Mouse (Mus musculus): ENCODE measurements around the gene Mpp4. TPM values are rescaled to one million over a fixed set of nuclear protein-coding genes. Genes with fewer than 3 reads are reported as not detected.

The Mpp4 gene
- total and polyA plus RNA-seq, 2 experiments from 2014 or later: 0.45 to 2.8 TPM

DNA sequence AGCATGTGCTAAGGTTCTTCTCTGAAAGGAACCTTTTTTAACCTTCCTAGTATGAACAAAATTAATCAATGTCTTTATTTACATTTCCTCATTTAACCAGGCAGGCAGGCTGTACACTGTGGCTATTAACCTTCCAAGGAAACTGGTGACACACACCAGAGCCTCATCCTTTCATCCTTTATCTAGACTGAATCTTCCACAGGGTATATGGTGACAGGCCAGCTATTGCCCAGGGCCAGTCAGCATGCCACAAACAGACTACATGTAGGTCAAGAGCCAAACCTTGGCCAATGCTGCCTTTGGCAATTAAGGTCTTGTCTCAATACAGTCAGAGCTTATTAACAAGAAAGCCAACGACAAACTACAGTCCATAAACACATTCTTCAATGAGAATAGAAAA lies 38.4 kb upstream of the Mpp4 start:
- H3K27ac ChIP-seq: no peak overlapping the region
- H3K9ac ChIP-seq (replicated peaks; ENCODE audit: low read length): no peak overlapping the region
- H3K27me3 ChIP-seq (ENCODE audit: insufficient read depth, low read length): no peaks in the 10 kb centered on the region
- H3K4me2 ChIP-seq (ENCODE audit: low read depth, low read length): no peak overlapping the region
- DNase-seq (ENCODE audit: low spot score) (no peak), ATAC-seq (no peak)
- H3K36me3 ChIP-seq (ENCODE audit: insufficient read depth, low read length): peaks cover 38% of the 10 kb centered on the region
- 76% methylated on average over 1 of the region's 1 CpGs for WGBS
- H3K4me3 ChIP-seq (ENCODE audit: low read length): no peak overlapping the region
- H3K9me3 ChIP-seq (ENCODE audit: low read length): no peaks in the 10 kb centered on the region
- no peak for TF ChIP-seq CTCF (IDR thresholded peaks at IDR 0.05; ENCODE audit: low read depth)
- H3K4me1 ChIP-seq (ENCODE audit: insufficient read depth, low read length): no peaks in the 10 kb centered on the region

DNA sequence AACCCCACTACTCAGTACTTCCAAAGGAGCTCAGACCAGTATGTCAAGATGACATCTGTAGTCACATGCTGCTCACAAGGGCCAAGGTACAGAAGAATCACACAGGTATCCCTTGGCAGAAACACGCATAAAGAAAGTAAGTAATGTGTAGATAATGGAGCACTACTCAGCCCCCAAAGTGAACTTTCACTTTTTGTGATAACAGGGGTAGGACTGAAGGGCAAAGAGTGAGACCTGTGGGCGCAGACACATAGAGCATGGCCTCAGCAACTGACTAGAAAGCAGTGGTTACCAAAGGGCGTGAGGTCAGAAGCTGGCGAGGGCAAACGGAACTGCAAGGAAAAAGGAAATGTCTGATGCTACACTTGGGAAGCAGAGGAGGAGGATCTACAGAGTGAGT lies 37.8 kb upstream of the Mpp4 start:
- peaks cover 44% of the 10 kb centered on the region for H3K36me3 ChIP-seq (ENCODE audit: insufficient read depth, low read length)
- H3K9me3 ChIP-seq (ENCODE audit: low read length): no peaks in the 10 kb centered on the region
- H3K4me2 ChIP-seq (ENCODE audit: low read depth, low read length): no peak overlapping the region
- 91% methylated on average over 5 of the region's 5 CpGs for WGBS
- no peak for DNase-seq (ENCODE audit: low spot score)
- H3K27ac ChIP-seq: no peak overlapping the region
- TF ChIP-seq CTCF (IDR thresholded peaks at IDR 0.05; ENCODE audit: low read depth): no peak
- no peak for ATAC-seq
- H3K9ac ChIP-seq (replicated peaks; ENCODE audit: low read length): no peak overlapping the region
- no peak overlapping the region for H3K4me3 ChIP-seq (ENCODE audit: low read length)
- no peaks in the 10 kb centered on the region for H3K27me3 ChIP-seq (ENCODE audit: insufficient read depth, low read length)
- H3K4me1 ChIP-seq (ENCODE audit: insufficient read depth, low read length): no peaks in the 10 kb centered on the region

DNA sequence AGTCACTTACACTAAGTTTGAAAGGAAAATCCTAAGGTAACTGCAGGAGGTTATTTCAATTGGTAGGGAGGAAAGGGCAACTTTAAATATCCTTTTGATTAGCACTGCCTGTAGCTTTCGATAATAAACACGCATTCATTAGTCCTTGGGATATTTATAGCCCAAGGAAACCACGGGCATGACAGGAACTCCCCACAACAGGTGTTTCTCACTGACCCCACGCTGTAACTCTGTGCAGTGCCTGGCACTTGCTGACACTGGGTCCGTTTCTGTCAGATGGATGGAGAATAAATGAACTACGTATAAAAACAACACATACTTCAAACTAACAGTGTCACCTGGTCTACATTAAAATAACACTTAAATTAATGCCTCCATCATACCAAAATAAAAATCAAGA lies 31.8 kb upstream of the Mpp4 start:
- H3K9ac ChIP-seq (replicated peaks; ENCODE audit: low read length): no peak overlapping the region
- no peak overlapping the region for H3K27ac ChIP-seq
- 67% methylated on average over 6 of the region's 6 CpGs for WGBS
- no peaks in the 10 kb centered on the region for H3K4me1 ChIP-seq (ENCODE audit: insufficient read depth, low read length)
- H3K4me2 ChIP-seq (ENCODE audit: low read depth, low read length): no peak overlapping the region
- DNase-seq (ENCODE audit: low spot score) (no peak), ATAC-seq (no peak)
- TF ChIP-seq CTCF (IDR thresholded peaks at IDR 0.05; ENCODE audit: low read depth): no peak
- peaks cover 53% of the 10 kb centered on the region for H3K36me3 ChIP-seq (ENCODE audit: insufficient read depth, low read length)
- no peaks in the 10 kb centered on the region for H3K9me3 ChIP-seq (ENCODE audit: low read length)
- H3K27me3 ChIP-seq (ENCODE audit: insufficient read depth, low read length): no peaks in the 10 kb centered on the region
- no peak overlapping the region for H3K4me3 ChIP-seq (ENCODE audit: low read length)

DNA sequence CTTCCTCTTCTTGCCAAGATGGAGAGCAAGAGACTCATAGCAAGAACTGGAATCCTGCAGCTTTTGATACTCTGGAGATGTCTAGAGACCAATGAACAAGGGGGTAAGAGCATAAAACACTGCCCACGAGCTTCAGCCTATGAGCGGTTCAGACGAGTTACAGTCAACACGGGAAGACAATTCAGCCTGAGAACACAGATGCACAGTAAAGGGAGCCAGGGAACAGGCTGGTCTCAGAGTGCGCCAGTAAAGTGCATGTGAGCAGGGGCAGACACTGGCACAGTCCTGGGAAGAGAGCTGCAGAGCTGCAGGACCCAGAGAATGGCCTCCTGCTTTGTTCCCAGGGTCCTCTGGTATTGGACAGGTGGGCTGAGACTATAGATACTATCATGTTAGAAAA lies 24.6 kb upstream of the Mpp4 start:
- Histone ChIP-seq H3K9me3 (ENCODE audit: low read length) (no peaks in the 10 kb centered on the region), H3K4me2 (ENCODE audit: low read depth, low read length) (no peak overlapping the region), H3K27me3 (ENCODE audit: insufficient read depth, low read length) (no peaks in the 10 kb centered on the region), H3K4me3 (ENCODE audit: low read length) (no peak overlapping the region), H3K36me3 (ENCODE audit: insufficient read depth, low read length) (peaks cover 43% of the 10 kb centered on the region), H3K4me1 (ENCODE audit: insufficient read depth, low read length) (no peaks in the 10 kb centered on the region), H3K27ac (no peak overlapping the region), H3K9ac (replicated peaks; ENCODE audit: low read length) (no peak overlapping the region)
- no peak for TF ChIP-seq CTCF (IDR thresholded peaks at IDR 0.05; ENCODE audit: low read depth)
- WGBS: 79% methylated on average over 5 of the region's 5 CpGs
- DNase-seq (ENCODE audit: low spot score) (no peak), ATAC-seq (no peak)

DNA sequence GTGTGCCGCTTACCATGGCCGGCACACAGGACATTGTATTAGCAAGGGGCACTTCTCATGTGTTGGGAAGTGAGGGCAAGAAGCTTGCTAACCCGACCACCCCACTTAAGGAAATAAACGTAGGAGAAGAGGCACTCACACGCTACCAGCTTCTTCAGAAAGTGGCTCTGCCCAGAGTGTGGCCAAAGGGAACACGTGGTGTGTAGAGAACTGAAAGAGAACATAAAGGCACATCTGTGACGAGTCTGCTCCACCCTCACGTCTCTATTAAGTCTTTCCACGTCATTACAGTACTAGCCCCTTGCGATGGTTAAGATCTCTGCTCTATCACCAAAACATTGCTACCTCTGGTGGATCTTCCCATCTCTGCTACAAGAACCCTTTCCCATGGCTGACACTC lies 23.1 kb upstream of the Mpp4 start:
- H3K27ac ChIP-seq: no peak overlapping the region
- DNase-seq (ENCODE audit: low spot score) (no peak), ATAC-seq (no peak)
- H3K4me3 ChIP-seq (ENCODE audit: low read length): no peak overlapping the region
- peaks cover 46% of the 10 kb centered on the region for H3K36me3 ChIP-seq (ENCODE audit: insufficient read depth, low read length)
- no peak for TF ChIP-seq CTCF (IDR thresholded peaks at IDR 0.05; ENCODE audit: low read depth)
- H3K9me3 ChIP-seq (ENCODE audit: low read length): no peaks in the 10 kb centered on the region
- no peak overlapping the region for H3K4me2 ChIP-seq (ENCODE audit: low read depth, low read length)
- H3K9ac ChIP-seq (replicated peaks; ENCODE audit: low read length): no peak overlapping the region
- 87% methylated on average over 10 of the region's 10 CpGs for WGBS
- no peaks in the 10 kb centered on the region for H3K4me1 ChIP-seq (ENCODE audit: insufficient read depth, low read length)
- no peaks in the 10 kb centered on the region for H3K27me3 ChIP-seq (ENCODE audit: insufficient read depth, low read length)

DNA sequence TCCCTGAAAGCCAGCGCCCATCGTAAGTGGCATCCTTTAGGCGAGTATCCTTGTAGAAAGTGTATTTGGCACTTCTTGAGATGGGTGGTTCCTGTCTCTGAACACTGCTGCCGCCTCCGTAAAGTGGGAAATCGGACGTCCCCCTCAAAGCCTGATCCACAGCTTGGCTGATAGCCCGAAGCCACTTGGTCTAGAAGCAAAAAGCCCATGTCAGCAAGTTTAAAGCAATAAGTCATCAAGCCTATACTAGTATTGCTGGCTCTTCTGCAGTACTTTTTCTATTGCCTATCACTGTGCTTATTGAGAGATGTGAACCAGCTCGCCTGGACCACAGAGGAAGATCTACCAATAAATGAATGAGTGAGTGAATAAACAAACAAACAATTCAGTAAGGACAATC lies 22.2 kb upstream of the Mpp4 start:
- 91% methylated on average over 9 of the region's 9 CpGs for WGBS
- Histone ChIP-seq H3K27ac (no peak overlapping the region), H3K9me3 (ENCODE audit: low read length) (no peaks in the 10 kb centered on the region), H3K9ac (replicated peaks; ENCODE audit: low read length) (no peak overlapping the region), H3K4me1 (ENCODE audit: insufficient read depth, low read length) (no peaks in the 10 kb centered on the region), H3K4me2 (ENCODE audit: low read depth, low read length) (no peak overlapping the region), H3K27me3 (ENCODE audit: insufficient read depth, low read length) (no peaks in the 10 kb centered on the region), H3K36me3 (ENCODE audit: insufficient read depth, low read length) (peaks cover 40% of the 10 kb centered on the region), H3K4me3 (ENCODE audit: low read length) (no peak overlapping the region)
- no peak for ATAC-seq
- no peak for DNase-seq (ENCODE audit: low spot score)
- no peak for TF ChIP-seq CTCF (IDR thresholded peaks at IDR 0.05; ENCODE audit: low read depth)

DNA sequence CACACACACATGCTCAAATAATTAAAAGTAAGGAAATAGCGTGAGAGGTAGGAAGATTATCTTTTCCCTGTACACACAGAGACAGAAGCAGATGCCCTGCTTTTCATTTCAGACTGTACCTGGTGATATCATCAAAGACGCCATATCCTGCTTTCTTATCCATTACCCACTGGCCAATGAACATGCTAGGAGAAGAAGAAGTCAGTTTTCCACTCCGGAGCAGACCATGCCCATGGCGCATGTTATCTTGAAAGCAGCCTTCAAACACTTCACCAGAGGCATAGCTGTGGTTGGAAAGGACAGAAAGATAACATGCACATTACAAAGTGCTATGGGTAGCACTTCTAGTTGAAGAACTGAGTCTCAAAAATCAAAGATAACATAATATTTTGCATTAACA lies 19.9 kb upstream of the Mpp4 start:
- H3K4me1 ChIP-seq (ENCODE audit: insufficient read depth, low read length): no peaks in the 10 kb centered on the region
- H3K9me3 ChIP-seq (ENCODE audit: low read length): no peaks in the 10 kb centered on the region
- 97% methylated on average over 4 of the region's 4 CpGs for WGBS
- no peaks in the 10 kb centered on the region for H3K27me3 ChIP-seq (ENCODE audit: insufficient read depth, low read length)
- peaks cover 58% of the 10 kb centered on the region for H3K36me3 ChIP-seq (ENCODE audit: insufficient read depth, low read length)
- H3K9ac ChIP-seq (replicated peaks; ENCODE audit: low read length): no peak overlapping the region
- H3K27ac ChIP-seq: no peak overlapping the region
- no peak for ATAC-seq
- no peak overlapping the region for H3K4me2 ChIP-seq (ENCODE audit: low read depth, low read length)
- H3K4me3 ChIP-seq (ENCODE audit: low read length): no peak overlapping the region
- TF ChIP-seq CTCF (IDR thresholded peaks at IDR 0.05; ENCODE audit: low read depth): no peak
- DNase-seq (ENCODE audit: low spot score): no peak

Data from hindbrain, postnatal 0 days (tissue).